Mouse (Mus musculus): ENCODE results near the gene Fstl4. TPM values are rescaled to one million over a fixed set of nuclear protein-coding genes. Genes with fewer than 3 reads are reported as not detected.
"Not testable (repeated sequence)": the region's sequence is repeated elsewhere in the genome, so short reads cannot be mapped to it uniquely, and the experiment has no call there.

Gene Fstl4
- polyA plus RNA-seq, 3 experiments from 2014 or later = not detected

DNA sequence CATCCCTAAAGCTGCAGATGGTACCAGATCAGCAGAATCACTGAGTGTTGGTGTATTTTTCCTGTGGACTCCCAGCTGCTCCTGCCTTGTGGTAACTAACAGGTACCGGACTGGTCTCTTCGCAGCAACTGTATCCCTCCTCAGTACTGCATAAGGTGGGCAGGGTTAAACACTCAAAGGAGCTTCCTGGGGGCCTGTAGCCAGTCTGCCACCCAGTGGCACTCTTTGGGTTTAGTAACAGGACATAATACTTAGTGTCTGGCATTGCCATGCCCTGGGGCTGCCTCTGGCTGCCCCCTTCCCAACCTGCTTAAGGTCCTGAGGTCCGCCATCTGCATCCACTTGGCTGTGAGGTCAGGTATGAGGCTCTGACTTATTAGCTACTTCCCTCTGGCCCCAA, 375.2 kb downstream of the Fstl4 start:
- no peak for ATAC-seq

DNA sequence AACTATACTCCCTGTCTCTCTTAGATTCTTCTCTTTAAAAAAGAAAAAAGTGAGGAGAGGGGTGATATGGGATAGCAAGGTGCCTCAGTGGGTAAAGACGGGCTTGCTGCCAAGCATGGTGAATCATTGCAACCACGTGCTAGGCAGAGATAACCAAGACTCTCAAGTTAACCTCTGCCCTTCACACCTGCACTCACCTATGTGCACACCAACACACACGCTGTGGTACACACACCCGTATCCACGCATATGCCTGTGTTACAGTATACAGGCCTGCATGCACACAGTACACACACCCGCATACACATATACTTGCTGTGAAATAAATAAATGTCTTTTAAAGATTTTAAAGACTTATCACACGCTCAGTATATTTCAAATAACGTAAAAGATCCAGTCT, 375.8 kb downstream of the Fstl4 start:
- no peak for ATAC-seq

DNA sequence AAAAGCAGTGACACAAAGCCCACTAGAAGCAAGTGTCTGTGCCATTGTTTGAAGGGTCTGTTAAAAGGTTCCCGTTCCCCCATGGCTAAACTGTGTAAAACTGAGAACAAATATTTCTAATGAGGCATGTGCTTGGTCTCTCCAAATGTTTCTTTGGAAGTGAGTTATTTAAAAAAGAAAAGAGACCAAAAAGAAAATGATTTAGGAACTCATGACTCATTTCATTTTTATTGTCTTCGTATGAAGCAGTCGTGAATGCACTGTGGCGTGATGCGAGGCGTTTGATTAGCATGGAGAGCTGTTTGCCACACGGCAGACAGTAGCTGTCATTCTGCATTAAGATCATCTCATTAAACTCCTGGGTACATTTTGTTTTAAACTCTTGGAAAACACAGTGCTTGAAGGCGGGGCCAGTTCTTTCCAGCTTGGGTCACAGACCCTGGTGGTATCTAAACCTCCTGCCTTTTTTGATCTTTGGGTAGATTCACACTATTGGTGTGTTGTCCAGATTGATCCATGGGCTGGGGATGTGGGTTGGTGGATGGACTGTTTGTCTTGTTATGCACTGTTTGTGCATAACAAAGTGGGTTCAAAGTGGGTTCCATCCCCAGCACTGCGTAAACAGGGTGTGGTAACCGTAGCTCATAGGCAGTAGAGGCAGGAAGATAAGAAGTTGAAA, 376.4 kb downstream of the Fstl4 start:
- no peak for ATAC-seq

DNA sequence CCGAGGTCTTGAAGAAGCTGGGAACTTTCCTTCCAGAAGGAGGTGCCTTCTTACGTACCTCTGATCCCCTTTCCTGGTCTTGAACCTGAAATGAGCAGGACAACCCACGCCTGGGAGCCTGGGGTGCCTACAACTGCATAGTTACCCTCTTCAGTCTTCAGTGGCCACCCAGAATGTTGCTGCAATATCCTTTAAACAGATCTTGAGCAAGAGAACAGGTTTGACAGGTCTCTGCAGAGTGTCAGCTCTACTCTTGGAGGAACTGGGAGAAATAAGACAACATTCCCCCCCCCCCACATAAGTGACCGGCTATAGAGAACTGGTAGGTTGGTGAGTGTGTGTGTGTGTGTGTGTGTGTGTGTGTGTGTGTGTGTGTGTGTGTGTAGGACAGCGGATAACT, 379.1 kb downstream of the Fstl4 start:
- ATAC-seq = no peak

DNA sequence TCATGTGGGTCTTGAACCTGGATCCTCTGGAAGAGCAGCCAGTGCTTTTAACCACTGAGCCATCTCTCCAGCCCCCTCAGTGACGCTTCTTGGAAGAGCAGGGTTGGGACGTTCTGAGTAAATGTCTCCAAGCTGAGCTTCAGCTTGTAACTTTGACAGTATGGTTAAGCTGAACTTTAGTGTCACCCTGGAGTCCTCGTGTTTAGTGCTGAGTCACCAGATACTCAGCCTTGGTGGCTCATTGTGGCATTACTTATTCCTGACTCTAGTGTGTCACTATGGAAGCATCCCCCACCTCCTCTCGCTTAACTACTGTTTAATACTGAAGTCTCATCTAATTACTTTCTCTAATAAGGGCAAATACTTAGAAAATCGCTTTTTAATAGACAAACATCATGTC, 380.1 kb downstream of the Fstl4 start:
- no peak for ATAC-seq

DNA sequence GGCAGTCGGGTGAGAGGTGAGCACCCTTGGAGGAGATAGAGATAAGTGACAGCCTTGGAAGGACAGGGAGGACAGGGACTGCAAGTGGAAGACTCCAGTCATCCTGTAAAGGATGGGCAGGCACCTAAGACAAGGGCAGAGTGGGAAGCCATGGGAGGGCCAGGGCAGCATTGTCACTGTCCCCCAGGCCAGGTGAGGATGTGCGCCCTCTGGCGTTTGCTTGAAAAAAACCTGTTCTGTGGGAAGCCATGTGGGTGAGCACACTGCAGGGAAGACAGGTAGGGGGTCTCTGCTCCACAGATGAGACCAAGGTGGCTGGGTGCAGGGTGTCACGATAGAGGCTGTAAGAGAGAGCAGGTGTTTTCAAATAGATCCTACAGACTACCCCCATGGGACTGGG, 381.9 kb downstream of the Fstl4 start:
- ATAC-seq = no peak

DNA sequence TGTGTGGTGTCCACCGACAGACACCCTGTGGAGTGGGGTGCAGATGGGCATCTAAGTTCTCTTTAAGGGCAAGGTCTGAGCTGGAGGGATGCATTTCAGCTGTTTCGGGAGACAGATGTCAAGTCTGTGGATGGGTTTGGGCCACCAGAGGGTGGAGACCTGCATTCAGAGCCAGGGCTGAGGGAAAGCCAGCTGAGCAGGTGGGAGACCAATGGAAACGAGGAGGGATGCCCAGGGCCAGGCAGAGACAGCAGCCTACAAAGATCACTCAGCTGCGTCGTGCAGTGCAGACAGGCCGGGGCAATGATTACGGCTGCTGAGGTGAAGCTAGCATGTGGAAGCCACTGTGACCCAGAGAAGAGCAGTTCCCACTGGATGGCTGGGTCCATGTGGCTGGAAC, 392.0 kb downstream of the Fstl4 start:
- no peak for ATAC-seq

DNA sequence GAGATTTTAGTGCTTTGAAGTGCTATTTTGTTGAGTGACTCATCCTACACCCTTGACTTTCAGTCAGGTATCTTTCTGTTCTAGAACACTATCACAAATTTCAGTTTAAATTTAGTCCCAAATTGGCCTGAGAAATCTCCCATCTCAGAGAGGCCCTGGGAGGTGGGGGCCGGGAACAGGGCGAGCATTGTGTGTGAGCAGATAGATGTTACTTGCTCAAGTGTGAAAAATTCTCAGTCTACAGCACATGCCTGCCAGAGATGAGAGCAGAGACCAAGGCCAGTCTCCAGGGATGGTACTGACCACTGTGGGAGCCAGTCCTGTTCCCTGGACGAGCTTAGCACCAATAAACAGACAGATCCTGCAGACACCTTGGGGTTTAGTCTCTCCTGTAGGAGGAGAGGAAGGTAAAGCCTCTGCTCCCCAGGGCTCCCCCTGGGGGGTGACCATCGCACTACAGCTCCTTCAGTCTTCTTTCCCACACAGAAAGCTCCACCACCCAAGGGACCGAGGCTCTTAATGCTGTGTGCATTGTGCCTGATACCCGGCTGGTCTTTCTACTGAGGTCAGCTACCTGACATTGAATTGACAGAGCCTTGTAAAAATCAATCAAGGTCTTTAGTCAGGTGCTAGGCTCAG, 393.3 kb downstream of the Fstl4 start:
- no peak for ATAC-seq

DNA sequence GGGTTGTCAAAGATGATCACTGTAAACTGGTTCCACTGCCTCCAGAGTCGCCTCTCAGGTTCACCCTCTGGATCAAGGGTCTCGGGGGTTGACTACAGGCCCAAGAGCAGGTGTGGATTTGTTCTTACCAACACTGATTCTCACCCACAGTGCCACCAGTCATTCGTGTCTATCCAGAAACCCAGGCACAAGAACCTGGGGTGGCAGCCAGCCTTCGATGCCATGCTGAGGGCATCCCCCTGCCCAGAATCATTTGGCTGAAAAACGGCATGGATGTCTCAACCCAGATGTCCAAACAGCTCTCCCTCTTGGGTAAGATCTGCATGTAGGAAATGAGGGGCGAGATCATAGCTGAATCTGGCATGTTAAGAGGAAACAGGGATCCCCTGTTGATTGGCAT, 398.0 kb downstream of the Fstl4 start:
- no peak for ATAC-seq

DNA sequence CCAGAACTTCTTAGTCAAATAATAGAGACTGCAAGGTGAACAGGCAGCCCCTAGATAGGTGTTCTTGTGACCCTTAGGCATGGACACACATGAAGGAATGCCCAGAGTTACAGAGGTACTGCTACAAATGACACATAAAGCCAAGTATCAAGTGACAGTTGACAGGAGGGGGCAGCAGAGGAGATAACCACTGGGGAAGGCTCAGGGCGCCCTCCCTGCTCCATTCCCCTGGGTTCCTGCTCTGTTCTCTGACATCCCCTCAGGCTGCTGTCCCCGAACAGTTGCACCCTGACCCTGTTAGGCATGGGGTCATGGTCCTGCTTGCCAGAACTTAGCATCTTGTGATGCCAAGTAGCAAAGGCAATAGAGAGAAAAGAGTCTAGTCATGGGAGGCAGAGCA, 402.0 kb downstream of the Fstl4 start:
- ATAC-seq = no peak

DNA sequence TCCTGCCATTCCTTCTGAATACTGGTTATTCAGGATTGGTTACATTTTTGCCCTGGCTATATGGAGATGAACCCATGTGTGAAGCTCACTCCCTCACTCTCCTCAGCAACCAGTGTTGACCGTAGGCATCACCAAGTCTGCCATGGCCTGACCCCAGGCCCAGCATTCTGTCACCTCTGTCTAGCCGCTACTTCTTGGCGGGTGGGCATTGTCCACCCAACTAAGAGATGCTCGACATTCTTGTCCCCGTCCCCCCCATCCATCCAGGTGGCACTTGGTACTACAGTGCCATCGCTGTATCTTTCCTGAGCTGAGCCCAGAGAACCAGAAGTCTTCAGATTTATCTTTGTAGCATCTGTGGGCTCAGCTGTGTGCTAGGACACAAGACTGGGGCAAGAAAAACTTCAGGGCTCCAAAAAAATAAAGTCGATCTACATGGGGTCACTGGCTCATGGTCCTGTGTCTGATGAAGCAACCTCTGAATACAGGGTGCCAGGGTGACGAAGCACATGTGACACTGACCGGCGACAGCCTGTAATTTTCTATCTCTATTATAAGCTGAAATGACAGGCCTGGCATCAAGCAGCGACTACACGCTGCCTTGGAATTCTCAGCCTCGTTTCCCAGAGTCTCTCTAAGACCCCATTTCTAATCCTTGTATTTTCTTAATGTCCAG, 417.9 kb downstream of the Fstl4 start:
- no peak for ATAC-seq

DNA sequence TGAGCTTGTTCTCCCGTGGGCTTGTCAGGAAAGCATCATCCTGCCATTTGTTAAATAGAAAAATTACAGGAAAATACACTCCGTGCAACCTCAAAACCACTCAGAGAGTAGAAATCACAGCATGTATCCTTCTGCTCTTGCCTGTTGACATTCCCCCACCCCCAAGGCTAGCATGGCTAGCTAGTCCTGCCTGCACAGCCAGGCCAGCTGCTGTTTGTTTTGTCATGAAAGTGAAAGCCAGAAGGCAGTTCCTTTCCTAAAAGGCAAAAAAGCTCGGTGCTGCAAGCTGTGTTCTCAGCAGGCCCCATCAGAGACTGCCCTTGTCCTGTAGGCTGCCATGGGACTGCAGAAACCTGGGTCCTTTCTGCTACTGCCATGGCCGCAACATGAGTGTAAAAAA, 418.4 kb downstream of the Fstl4 start:
- ATAC-seq = no peak

DNA sequence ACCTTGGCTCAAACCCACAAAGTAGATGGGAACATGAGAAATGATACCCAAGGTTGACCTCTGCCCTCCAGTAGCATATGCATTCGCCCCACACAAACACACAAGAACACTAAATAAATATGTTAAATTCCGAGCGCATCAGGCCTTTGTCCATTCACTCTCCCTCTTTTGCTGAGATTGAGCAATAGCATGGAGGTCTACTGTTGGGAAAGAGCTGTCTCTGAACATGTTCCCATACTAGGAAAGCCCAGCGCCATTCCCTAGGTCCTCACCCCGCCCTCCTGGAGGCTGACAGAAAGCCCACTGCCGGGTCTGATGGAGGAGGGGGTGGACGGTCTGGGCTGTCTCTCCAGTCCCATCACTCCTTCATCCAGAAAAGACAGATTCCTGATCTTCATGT, 419.6 kb downstream of the Fstl4 start:
- ATAC-seq = no peak

DNA sequence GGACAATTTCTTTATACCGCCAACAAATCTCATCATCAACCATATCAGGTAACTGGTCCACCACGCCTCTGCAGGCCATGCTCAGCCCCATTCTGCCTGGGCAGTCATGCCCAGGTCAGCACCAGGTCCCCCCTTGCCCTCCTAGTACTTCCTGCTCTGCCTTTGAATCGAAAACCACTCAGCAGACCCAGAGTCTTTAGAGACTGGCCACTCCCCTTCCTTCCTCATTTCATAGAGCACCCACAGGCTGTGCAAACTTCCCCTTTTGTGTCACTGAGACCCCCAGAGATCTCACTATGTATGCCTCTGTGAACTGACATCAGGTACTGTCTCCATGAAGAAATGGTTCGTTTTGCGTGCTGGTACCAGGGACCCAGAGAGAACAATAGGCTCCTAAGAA, 420.3 kb downstream of the Fstl4 start:
- ATAC-seq = no peak

DNA sequence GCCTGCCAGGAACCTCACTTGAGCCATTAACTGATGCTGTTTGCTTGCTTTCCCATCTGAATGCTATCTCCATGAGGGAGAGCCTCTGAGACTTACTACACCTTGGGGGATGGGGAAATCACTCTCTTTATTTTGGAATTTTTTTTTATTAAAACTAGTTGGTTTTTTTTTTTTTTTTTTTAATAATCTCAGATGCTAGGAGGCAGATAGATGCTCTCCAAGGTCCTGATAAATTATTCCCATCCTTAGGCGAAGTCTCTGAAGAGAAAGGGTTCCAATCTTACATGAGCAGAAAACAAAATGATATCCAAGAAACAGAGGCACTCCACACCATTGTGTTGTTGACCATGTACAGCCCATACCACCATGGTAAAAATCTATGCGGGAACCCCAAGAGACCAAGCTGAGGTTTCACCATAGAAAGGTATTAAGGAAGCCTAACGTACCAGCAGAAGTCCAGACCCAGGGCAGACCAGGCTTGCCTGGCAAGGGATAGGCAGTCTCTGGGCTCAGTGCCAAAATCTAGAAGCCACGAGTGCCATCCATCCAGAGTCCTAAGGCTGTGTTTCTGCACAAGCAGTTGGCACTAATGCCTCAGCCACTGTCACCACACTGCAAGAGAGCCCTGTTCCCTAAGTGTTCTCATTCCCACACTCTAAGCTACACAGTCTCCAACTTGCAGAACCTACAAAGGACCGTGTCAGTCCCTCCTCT, 423.1 kb downstream of the Fstl4 start:
- ATAC-seq = no peak

DNA sequence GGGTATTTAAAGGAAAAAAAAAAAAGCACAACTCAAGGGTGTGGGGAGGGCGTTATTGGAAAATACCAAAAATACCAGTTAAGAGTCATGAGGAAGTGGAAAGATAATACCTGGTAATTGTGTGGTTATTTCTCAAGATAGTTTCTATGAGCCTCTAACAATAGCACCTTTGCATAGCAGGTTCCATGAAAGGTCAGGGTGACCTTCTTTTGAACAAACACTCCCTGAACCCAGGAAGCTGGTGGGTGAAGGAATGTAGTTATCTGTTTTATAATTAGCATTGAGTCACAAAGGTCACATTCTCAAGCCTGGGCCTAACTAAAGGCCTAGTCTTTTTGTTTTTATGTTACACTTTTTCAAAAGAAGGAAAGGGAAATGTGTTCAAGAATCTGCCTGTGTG, 432.1 kb downstream of the Fstl4 start:
- ATAC-seq = not testable (repeated sequence)

DNA sequence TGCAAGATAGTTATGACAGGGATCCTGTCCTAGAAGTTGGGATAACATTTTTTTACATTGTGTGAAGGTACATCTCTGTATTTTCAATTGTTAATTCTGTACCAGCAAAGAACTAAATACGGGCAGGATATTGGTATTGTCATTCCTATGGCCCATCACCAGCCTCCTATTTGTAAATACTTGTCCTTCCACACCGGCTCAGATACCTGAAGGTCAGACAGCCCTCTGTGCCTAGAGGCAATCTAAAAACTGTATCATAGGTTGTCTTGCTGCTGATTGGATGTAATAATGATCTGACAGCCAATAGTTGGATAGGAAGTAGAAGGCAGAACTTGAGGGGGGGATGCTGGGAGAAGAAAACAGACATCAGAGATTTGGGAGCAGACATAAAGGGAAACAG, 432.7 kb downstream of the Fstl4 start:
- no peak for ATAC-seq

DNA sequence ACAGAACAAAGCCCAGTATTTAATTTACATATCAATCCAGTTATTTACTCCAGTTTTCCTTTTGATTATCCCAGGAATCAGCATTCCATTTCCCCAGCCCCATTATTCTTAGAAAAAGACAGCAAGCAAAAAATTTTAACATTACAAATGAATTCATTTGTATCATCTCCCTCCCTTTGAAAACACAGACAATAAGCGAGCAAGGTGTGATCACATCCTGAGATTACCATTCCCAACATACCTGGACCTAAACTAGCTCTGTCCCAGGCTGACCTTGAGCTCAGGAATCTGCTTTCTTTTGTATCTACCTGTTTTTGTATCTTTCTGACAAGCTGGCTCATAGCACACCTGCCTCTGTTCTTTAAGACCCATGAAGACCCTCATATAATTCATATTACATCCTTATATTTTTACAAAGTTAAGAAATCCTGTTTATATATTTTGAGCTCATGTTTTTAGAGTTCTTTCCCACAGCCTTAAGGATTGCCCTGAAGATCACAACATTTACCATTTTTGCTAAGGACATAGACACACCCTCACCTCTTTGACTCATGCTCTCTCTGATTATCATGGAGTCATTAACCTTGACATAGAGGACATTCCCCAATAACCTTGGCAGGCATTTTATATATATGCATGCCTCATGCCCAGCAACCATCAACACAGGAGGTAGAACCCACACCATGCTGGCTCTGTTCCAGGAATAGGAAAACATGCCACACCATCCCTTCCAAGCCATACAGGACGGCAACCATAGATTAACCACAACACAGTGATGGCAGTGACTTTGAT, 438.2 kb downstream of the Fstl4 start:
- no peak for ATAC-seq

DNA sequence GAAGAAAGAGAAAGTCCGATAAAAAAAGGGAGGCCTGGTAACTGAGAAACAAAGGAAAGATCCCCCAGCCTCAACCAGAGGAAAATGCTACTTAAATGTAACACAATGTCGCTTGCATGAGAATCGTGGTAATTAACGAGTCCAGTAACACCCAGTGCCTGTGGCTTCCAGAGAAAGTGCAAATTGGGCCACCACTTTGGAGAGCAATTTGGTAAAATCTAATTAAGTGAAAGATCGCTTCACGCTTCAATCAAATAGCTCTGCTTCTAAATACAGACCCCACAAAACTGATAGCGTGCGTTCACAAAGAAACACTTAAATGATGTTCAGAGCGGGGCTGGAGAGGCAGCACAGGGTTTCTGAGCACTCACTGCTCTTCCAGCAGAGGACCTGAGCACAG, 446.4 kb downstream of the Fstl4 start:
- no peak for ATAC-seq

DNA sequence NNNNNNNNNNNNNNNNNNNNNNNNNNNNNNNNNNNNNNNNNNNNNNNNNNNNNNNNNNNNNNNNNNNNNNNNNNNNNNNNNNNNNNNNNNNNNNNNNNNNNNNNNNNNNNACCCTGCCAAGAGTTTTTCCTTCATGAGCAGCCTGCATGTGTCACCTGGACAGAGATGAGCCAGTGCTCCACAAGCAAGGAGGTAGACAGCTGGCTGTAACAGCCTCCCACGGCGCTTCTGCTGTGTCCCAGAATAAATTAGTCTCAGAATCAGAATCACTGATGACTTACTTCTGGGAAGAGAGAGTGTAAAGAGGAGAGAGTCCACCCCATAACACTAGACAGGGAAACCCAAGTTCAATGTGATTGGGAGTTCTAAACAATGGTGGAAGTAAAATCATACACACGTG, 464.6 kb downstream of the Fstl4 start:
- no peak for ATAC-seq

DNA sequence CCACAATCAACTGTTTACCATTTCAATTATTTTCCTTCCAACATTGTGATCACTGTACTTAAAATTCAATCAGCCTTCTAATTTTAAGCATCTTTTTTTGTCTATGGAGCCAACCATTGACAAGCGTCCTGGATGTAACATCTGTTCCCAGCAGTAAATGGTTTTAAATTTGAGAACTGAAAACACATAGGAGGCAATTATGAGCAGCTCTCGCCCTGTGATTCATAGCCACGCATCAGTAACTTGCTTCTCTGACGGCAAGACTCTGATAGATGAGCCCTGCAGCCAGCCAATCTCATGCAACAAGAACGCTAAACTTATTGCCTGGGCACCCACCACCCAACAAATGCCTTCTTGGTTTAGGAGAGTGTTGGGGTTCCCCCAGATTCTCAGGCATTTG, 467.4 kb downstream of the Fstl4 start:
- no peak for ATAC-seq

DNA sequence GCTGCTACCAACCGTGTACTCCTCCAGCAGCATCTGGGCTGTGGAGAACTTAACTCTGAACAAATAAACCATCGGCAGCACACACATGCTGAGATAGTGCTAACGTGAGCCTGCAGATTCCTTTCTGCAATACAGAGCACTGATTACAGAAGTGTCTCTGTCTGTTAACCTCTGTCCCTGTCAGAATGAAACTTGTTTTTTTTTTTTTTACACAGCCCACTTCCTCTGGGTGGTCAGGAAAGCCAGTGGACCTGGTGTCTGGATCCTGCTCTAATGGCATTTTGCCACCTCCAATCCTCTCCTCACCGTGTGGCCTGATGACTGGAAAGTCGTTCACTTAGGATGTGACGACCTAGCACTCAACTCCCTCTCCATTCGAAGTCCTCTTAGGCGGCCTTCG, 469.2 kb downstream of the Fstl4 start:
- no peak for ATAC-seq

Data from inflammation-experienced regulatory T-cells, adult 6 months (primary cell).